Comparison of ENCODE assay signal across 27 mouse cellular contexts in the genomic region with DNA sequence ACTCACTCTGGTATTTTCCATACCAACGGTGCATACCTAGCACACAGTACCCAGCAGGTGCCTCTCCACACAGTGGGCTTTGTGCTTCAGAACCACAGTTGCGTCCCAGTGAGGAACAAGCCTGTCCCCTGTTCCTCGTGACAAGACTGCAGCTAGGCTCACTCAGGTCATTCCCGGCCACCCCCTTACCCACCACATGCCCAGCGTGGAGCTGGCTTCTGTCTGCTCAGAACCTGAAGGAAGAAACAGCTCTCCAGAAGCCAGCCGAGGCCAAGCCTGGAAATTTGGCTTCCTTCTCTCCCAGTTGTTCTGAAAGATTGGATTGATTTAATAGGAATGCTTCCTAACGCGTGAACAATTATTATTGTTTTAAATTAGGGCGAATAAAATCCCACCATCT.
A peak's percentile ranks its signal among the peaks of the same experiment; 100 is the strongest.
DNase-seq lines count a peak whose midpoint lies in the region; ATAC-seq lines count a peak whose summit lies in the region.
"Had no signal": no experiment of that assay in that cellular context is flagged by ENCODE, and none has a peak within 500 bp of the region (broad histone marks: within the 10 kb centered on the region; RNA-seq: fewer than 3 reads in every experiment).

No protein-coding gene starts in this region.

- no peak overlapping the region for H3K9ac ChIP-seq in midbrain, embryonic 16.5 days (ENCODE audit: low read depth, low read length)
- H3K9ac ChIP-seq: forebrain, postnatal 0 days; hindbrain, embryonic 15.5 days; liver, embryonic 12.5 days; liver, postnatal 0 days; midbrain, embryonic 13.5 days; neural tube, embryonic 12.5 days had no signal

- DNase-seq in heart, adult 11 months: peak; percentile 55
- no peak for DNase-seq in heart, postnatal 10 days
- no peak for DNase-seq in midbrain, embryonic 10.5 days (ENCODE audit: low spot score)
- DNase-seq in limb, embryonic 10.5 days (ENCODE audit: low spot score): no peak
- no peak for DNase-seq in right cerebral cortex, postnatal 4 days
- DNase-seq in gastrocnemius, postnatal 14 days: no peak
- DNase-seq: adrenal gland, postnatal 25 days; cerebellum, adult 11-12 months; cerebellum, adult 9-11 months; forebrain, postnatal 0 days; heart, postnatal 4 days; kidney, adult 2 months; layer of hippocampus, postnatal 36 days; liver, postnatal 0 days; lung, postnatal 4 days; thymus, adult 2 months; thymus, postnatal 36 days had no signal

- H3K36me3 ChIP-seq in midbrain, embryonic 10.5 days: no peaks in the 10 kb centered on the region
- no peaks in the 10 kb centered on the region for H3K36me3 ChIP-seq in midbrain, embryonic 16.5 days (ENCODE audit: control insufficient read depth, insufficient read depth, low read length)
- no peaks in the 10 kb centered on the region for H3K36me3 ChIP-seq in limb, embryonic 10.5 days
- H3K36me3 ChIP-seq: heart, embryonic 10.5 days; hindbrain, embryonic 15.5 days; liver, embryonic 12.5 days; midbrain, embryonic 13.5 days; neural tube, embryonic 12.5 days had no signal

- H3K9me3 ChIP-seq in midbrain, embryonic 10.5 days (replicated peaks): 0 out of 2 replicates have a peak, but pooled peaks cover 1% of the 10 kb centered on the region
- no peaks in the 10 kb centered on the region; the same call in 1 of the 2 replicates for H3K9me3 ChIP-seq in midbrain, embryonic 16.5 days (replicated peaks; ENCODE audit: control insufficient read depth, low read length, poor library complexity, severe bottlenecking)
- no peaks in the 10 kb centered on the region for H3K9me3 ChIP-seq in limb, embryonic 10.5 days (replicated peaks)
- H3K9me3 ChIP-seq: heart, embryonic 10.5 days; hindbrain, embryonic 15.5 days; liver, embryonic 12.5 days; neural tube, embryonic 12.5 days had no signal

- no peaks in the 10 kb centered on the region; the same call in 1 of the 2 replicates for H3K27me3 ChIP-seq in midbrain, embryonic 10.5 days (ENCODE audit: low read depth, poor library complexity, severe bottlenecking)
- no peaks in the 10 kb centered on the region for H3K27me3 ChIP-seq in midbrain, embryonic 16.5 days (ENCODE audit: control insufficient read depth, insufficient read depth, low read depth, low read length)
- H3K27me3 ChIP-seq in limb, embryonic 10.5 days (ENCODE audit: low read depth, poor library complexity, severe bottlenecking): no peaks in the 10 kb centered on the region
- H3K27me3 ChIP-seq: hindbrain, embryonic 15.5 days; liver, embryonic 12.5 days; midbrain, embryonic 13.5 days; neural tube, embryonic 12.5 days had no signal

- H3K27ac ChIP-seq in midbrain, embryonic 10.5 days (replicated peaks): peak overlapping the region; percentile 69
- no peak overlapping the region for H3K27ac ChIP-seq in midbrain, embryonic 16.5 days (ENCODE audit: low read length)
- H3K27ac ChIP-seq in limb, embryonic 10.5 days: peak overlapping the region; percentile 39; the same call in 1 of the 2 replicates
- H3K27ac ChIP-seq: hindbrain, embryonic 15.5 days; kidney, postnatal 0 days; liver, embryonic 12.5 days; neural tube, embryonic 12.5 days had no signal

- no peak for ATAC-seq in midbrain, embryonic 16.5 days
- ATAC-seq: CD4-positive, CD25-positive, alpha-beta regulatory T cell, adult 4 months; forebrain, postnatal 0 days; inflammation-experienced regulatory T-cells, adult 6 months; liver, embryonic 12.5 days; liver, postnatal 0 days; midbrain, embryonic 13.5 days had no signal

- H3K4me2 ChIP-seq in midbrain, embryonic 16.5 days (ENCODE audit: low read length): no peak overlapping the region
- H3K4me2 ChIP-seq: hindbrain, embryonic 15.5 days; liver, embryonic 12.5 days; midbrain, embryonic 13.5 days; neural tube, embryonic 12.5 days had no signal

- H3K4me1 ChIP-seq in midbrain, embryonic 10.5 days: peaks cover 51% of the 10 kb centered on the region
- peaks cover 6% of the 10 kb centered on the region for H3K4me1 ChIP-seq in midbrain, embryonic 16.5 days (ENCODE audit: control insufficient read depth, insufficient read depth, low read length)
- H3K4me1 ChIP-seq in limb, embryonic 10.5 days: peaks cover 79% of the 10 kb centered on the region

- no peak overlapping the region for H3K4me3 ChIP-seq in midbrain, embryonic 10.5 days
- H3K4me3 ChIP-seq in midbrain, embryonic 16.5 days (ENCODE audit: low read depth, low read length): no peak overlapping the region
- H3K4me3 ChIP-seq in limb, embryonic 10.5 days: no peak overlapping the region
- H3K4me3 ChIP-seq: heart, embryonic 10.5 days; hindbrain, embryonic 15.5 days; liver, embryonic 12.5 days; megakaryocyte, embryonic 14.5 days; midbrain, embryonic 13.5 days; neural tube, embryonic 12.5 days had no signal

- WGBS in midbrain, embryonic 10.5 days: 86% methylated on average over 9 of the region's 9 CpGs
- 83% methylated on average over 9 of the region's 9 CpGs for WGBS in midbrain, embryonic 16.5 days
- WGBS in limb, embryonic 10.5 days: 86% methylated on average over 9 of the region's 9 CpGs

- intact Hi-C loops in heart, postnatal 10 days (cut with DNase I): no loop called here
- intact Hi-C loops in gastrocnemius, postnatal 14 days (cut with DNase I; ENCODE audit: low total_unique reads): loop anchor here (10.0 kb wide), 1 partner anchor 96 kb away; no protein-coding TSS in a partner anchor
